Mouse (Mus musculus): ENCODE measurements around the gene Fkrp.

DNA sequence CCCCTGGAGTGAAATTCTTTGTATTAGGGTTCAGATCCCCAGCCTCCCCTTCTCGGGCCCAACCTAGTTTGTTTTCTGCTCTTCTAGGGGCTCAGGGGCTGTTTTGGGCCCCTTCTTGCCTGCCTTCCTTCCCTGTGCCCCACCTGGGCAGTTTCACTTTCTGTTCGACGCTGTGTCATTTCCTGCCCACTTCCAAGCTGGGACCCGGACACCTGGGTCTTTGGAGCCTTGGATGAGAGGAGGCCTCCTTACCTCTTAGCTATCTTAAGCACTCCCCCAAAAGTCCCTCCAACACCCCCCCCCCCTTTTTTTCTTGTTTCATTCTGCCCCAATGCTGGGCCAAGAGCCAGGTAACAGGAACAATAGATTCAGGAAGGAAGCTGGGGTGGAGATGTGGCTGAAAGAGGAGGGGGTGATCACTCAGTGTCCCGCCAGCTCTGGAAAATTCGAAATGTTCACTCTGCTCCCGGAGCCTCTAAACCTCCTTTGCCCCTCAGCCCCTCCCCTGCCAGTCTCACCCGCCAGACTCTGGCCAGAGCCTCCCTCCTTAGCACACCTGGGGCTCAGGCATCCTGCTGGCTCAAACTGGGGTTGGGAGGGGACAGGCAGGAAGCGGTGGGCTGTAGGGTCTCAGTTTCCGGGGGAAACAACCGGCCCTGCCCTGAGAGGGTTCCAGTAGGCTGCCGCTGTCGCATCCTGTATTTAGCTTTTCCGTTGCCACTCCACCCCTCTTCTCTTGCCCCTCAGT, 28.7 kb upstream of the Fkrp start:
- TF ChIP-seq CTCF (IDR thresholded peaks at IDR 0.05; ENCODE audit: borderline replicate concordance, extremely low read depth, insufficient read depth, insufficient read length): no peak
- no peak for TF ChIP-seq POLR2A (IDR thresholded peaks at IDR 0.05; ENCODE audit: borderline replicate concordance, extremely low read depth, insufficient read depth, insufficient read length, poor library complexity, severe bottlenecking)

All from brain, embryonic 14.5 days (tissue).